Mouse (Mus musculus) midbrain, embryonic 14.5 days (tissue): ENCODE measurements at regions not wholly inside any gene's neighbourhood (a gene's known extent, or its start where the extent isn't known, plus 50 kb on each side); places are given as distances from the start of the nearest gene placed in this dataset.

Experiments
- ATAC-seq: fragments of 200-750 bp; cut with Nextera tagmentation; 2 replicates; pipeline ENCODE4 v1.8.0; 2017; ENCODE audit warnings: moderate number of reproducible peaks, moderate library complexity; ENCODE audit not compliant: low FRiP score, low TSS enrichment
- DNase-seq: peaks from one replicate; pipeline ENCODE4 v3.0.0-alpha.2; 2015
- H3K27ac ChIP-seq: fragments of 300-500 bp; sonication (generic); replicated peaks from 2 replicates; pipeline ENCODE4 v1.5.1; 2014; ENCODE audit warnings: mild to moderate bottlenecking, low read depth, low read length, moderate library complexity
- H3K27me3 ChIP-seq: fragments of 300-500 bp; sonication (generic); 2 replicates; pipeline ENCODE4 v1.6.1; 2014; ENCODE audit warnings: low read length, control low read depth, mixed read lengths; ENCODE audit not compliant: control insufficient read depth, insufficient read depth
- H3K36me3 ChIP-seq: fragments of 300-500 bp; sonication (generic); 2 replicates; pipeline ENCODE4 v1.6.1; 2014; ENCODE audit warnings: low read length, control low read depth; ENCODE audit not compliant: control insufficient read depth, insufficient read depth
- H3K4me1 ChIP-seq: fragments of 300-500 bp; sonication (generic); 2 replicates; pipeline ENCODE4 v1.6.1; 2014; ENCODE audit warnings: mild to moderate bottlenecking, antibody characterized with exemption, low read length, control low read depth; ENCODE audit not compliant: control insufficient read depth, insufficient read depth
- H3K4me2 ChIP-seq: fragments of 300-500 bp; sonication (generic); 2 replicates; pipeline ENCODE4 v1.6.1; 2014; ENCODE audit warnings: mild to moderate bottlenecking, low read length, moderate library complexity
- H3K4me3 ChIP-seq: fragments of 300-500 bp; sonication (generic); replicated peaks from 2 replicates; pipeline ENCODE4 v1.5.1; 2014; ENCODE audit warnings: low read depth, low read length
- H3K9ac ChIP-seq: fragments of 300-500 bp; sonication (generic); replicated peaks from 2 replicates; pipeline ENCODE4 v1.6.1; 2014; ENCODE audit warnings: mild to moderate bottlenecking, low read length, moderate library complexity
- H3K9me3 ChIP-seq: fragments of 300-500 bp; sonication (generic); 2 replicates; pipeline ENCODE4 v1.6.1; 2016; ENCODE audit warnings: low read length, control low read depth, mixed read lengths; ENCODE audit not compliant: control insufficient read depth
- WGBS: fragments of 180-500 bp; shearing (Covaris S2); extraction: QIAGEN DNeasy Blood & Tissue Kit; methylation state at CpG from one replicate; pipeline ENCODE4 v1.1.7; 2014; 5-methylcytosine and 5-hydroxymethylcytosine counted together

- WGBS: 92% methylated on average over 5 of the region's 5 CpGs
- DNase-seq (no peak), ATAC-seq (no peak)
- no peak overlapping the region for H3K27ac ChIP-seq
- no peak overlapping the region for H3K4me3 ChIP-seq
- no peak overlapping the region for H3K9ac ChIP-seq
- no peaks in the 10 kb centered on the region for H3K4me1 ChIP-seq
- no peak overlapping the region for H3K4me2 ChIP-seq
- H3K36me3 ChIP-seq: no peaks in the 10 kb centered on the region
- no peaks in the 10 kb centered on the region for H3K9me3 ChIP-seq
- no peaks in the 10 kb centered on the region for H3K27me3 ChIP-seq
Measured at GRCm38 (mm10) chr10:125467503-125467902, 78.2 kb upstream of the Slc16a7 start.

GRCm38 (mm10) chr10:125488350-125488749, 99.1 kb upstream of the Slc16a7 start:
- Histone ChIP-seq H3K27ac (no peak overlapping the region), H3K4me1 (peaks cover 3% of the 10 kb centered on the region; the same call in 1 of the 2 replicates), H3K36me3 (no peaks in the 10 kb centered on the region), H3K4me3 (no peak overlapping the region), H3K9ac (no peak overlapping the region), H3K9me3 (no peaks in the 10 kb centered on the region), H3K27me3 (no peaks in the 10 kb centered on the region), H3K4me2 (no peak overlapping the region)
- ATAC-seq: no peak
- 85% methylated on average over 3 of the region's 3 CpGs for WGBS
- no peak for DNase-seq

GRCm38 (mm10) chr10:125490395-125490794, 101.1 kb upstream of the Slc16a7 start:
- Histone ChIP-seq H3K9ac (no peak overlapping the region), H3K27ac (no peak overlapping the region), H3K4me1 (no peaks in the 10 kb centered on the region; the same call in 1 of the 2 replicates), H3K4me2 (no peak overlapping the region), H3K4me3 (no peak overlapping the region), H3K27me3 (no peaks in the 10 kb centered on the region), H3K9me3 (no peaks in the 10 kb centered on the region), H3K36me3 (no peaks in the 10 kb centered on the region)
- 60% methylated on average over 4 of the region's 4 CpGs for WGBS
- ATAC-seq (no peak), DNase-seq (no peak)

GRCm38 (mm10) chr10:125494489-125494888, 105.2 kb upstream of the Slc16a7 start:
- 82% methylated on average over 4 of the region's 4 CpGs for whole genome bisulfite sequencing
- H3K9ac ChIP-seq: no peak overlapping the region
- no peak overlapping the region for H3K4me3 ChIP-seq
- H3K4me1 ChIP-seq: no peaks in the 10 kb centered on the region; the same call in 1 of the 2 replicates
- H3K27ac ChIP-seq: no peak overlapping the region
- H3K27me3 ChIP-seq: no peaks in the 10 kb centered on the region
- no peaks in the 10 kb centered on the region for H3K9me3 ChIP-seq
- ATAC-seq: no peak
- no peak overlapping the region for H3K4me2 ChIP-seq
- H3K36me3 ChIP-seq: no peaks in the 10 kb centered on the region
- no peak for DNase-seq

GRCm38 (mm10) chr10:125498347-125498746, 109.1 kb upstream of the Slc16a7 start:
- Histone ChIP-seq H3K36me3 (no peaks in the 10 kb centered on the region), H3K9me3 (no peaks in the 10 kb centered on the region), H3K4me2 (no peak overlapping the region), H3K4me1 (no peaks in the 10 kb centered on the region), H3K4me3 (no peak overlapping the region), H3K27me3 (no peaks in the 10 kb centered on the region), H3K9ac (no peak overlapping the region), H3K27ac (no peak overlapping the region)
- no peak for ATAC-seq
- 30% methylated on average over 1 of the region's 1 CpGs for WGBS
- DNase-seq: peak; percentile 77

GRCm38 (mm10) chr10:125500338-125500737, 111.1 kb upstream of the Slc16a7 start:
- Histone ChIP-seq H3K4me2 (no peak overlapping the region), H3K4me1 (no peaks in the 10 kb centered on the region), H3K9me3 (no peaks in the 10 kb centered on the region), H3K9ac (no peak overlapping the region), H3K27ac (no peak overlapping the region), H3K4me3 (no peak overlapping the region), H3K36me3 (no peaks in the 10 kb centered on the region), H3K27me3 (no peaks in the 10 kb centered on the region)
- 85% methylated on average over 4 of the region's 4 CpGs for WGBS
- DNase-seq: no peak
- ATAC-seq: no peak

- DNase-seq (no peak), ATAC-seq (no peak)
- 83% methylated on average over 5 of the region's 5 CpGs for WGBS
Measured at GRCm38 (mm10) chr10:125515026-125515425, 125.8 kb upstream of the Slc16a7 start.

GRCm38 (mm10) chr10:125530876-125531275, 141.6 kb upstream of the Slc16a7 start:
- Histone ChIP-seq H3K9ac (no peak overlapping the region), H3K4me2 (no peak overlapping the region), H3K27ac (no peak overlapping the region), H3K4me3 (no peak overlapping the region), H3K27me3 (no peaks in the 10 kb centered on the region), H3K4me1 (no peaks in the 10 kb centered on the region), H3K9me3 (no peaks in the 10 kb centered on the region), H3K36me3 (no peaks in the 10 kb centered on the region)
- WGBS: 93% methylated on average over 6 of the region's 6 CpGs
- DNase-seq: no peak
- ATAC-seq: no peak

More at GRCm38 (mm10) chr10:125515026-125515425, 125.8 kb upstream of the Slc16a7 start:
- H3K27me3 ChIP-seq: no peaks in the 10 kb centered on the region
- H3K36me3 ChIP-seq: no peaks in the 10 kb centered on the region
- H3K4me3 ChIP-seq: no peak overlapping the region
- H3K4me1 ChIP-seq: no peaks in the 10 kb centered on the region
- no peaks in the 10 kb centered on the region for H3K9me3 ChIP-seq
- no peak overlapping the region for H3K27ac ChIP-seq
- H3K4me2 ChIP-seq: no peak overlapping the region
- no peak overlapping the region for H3K9ac ChIP-seq

GRCm38 (mm10) chr10:125538316-125538715, 149.1 kb upstream of the Slc16a7 start:
- Histone ChIP-seq H3K36me3 (no peaks in the 10 kb centered on the region), H3K4me3 (no peak overlapping the region), H3K27ac (no peak overlapping the region), H3K9ac (no peak overlapping the region), H3K4me1 (no peaks in the 10 kb centered on the region), H3K4me2 (no peak overlapping the region), H3K9me3 (no peaks in the 10 kb centered on the region), H3K27me3 (no peaks in the 10 kb centered on the region)
- WGBS: 46% methylated on average over 1 of the region's 1 CpGs
- ATAC-seq (no peak), DNase-seq (peak; percentile 84)
